Mouse (Mus musculus) G1E (cell line): ENCODE measurements at regions not wholly inside any gene's neighbourhood (a gene's known extent, or its start where the extent isn't known, plus 50 kb on each side); places are given as distances from the start of the nearest gene placed in this dataset.

ENCODE experiments used
- ATAC-seq: 2 replicates; pipeline ENCODE4 v1.8.0; 2016; ENCODE audit warnings: mild to moderate bottlenecking; ENCODE audit not compliant: insufficient number of reproducible peaks, poor library complexity, low FRiP score, severe bottlenecking; ENCODE audit errors: extremely low read depth
- DNase-seq: peaks from one replicate; pipeline ENCODE4 v3.0.0; 2012; ENCODE audit warnings: low spot score
- H3K27me3 ChIP-seq: 2 replicates; pipeline ENCODE4 v1.6.1; 2012; ENCODE audit warnings: mild to moderate bottlenecking, low read length, inconsistent platforms; ENCODE audit not compliant: insufficient read depth
- H3K36me3 ChIP-seq: replicated peaks from 2 replicates; pipeline ENCODE3; 2012; ENCODE audit warnings: mild to moderate bottlenecking, inconsistent platforms
- H3K4me1 ChIP-seq: 2 replicates; pipeline ENCODE4 v1.6.1; 2012; ENCODE audit warnings: low read depth, low read length, inconsistent platforms, mixed read lengths; ENCODE audit not compliant: insufficient read depth
- H3K4me3 ChIP-seq: 2 replicates; pipeline ENCODE4 v1.5.1; 2012; ENCODE audit warnings: low read depth, mild to moderate bottlenecking, inconsistent platforms, low read length, moderate library complexity, mixed read lengths
- H3K9me3 ChIP-seq: replicated peaks from 2 replicates; pipeline ENCODE4 v1.6.1; 2012; ENCODE audit warnings: inconsistent platforms
- CTCF ChIP-seq: IDR thresholded peaks from 2 replicates; pipeline ENCODE4 v1.5.1; 2012; ENCODE audit warnings: low read depth, low read length, inconsistent platforms, mixed read lengths
- GATA1 ChIP-seq: IDR thresholded peaks from 2 replicates; pipeline ENCODE4 v1.6.1; 2012; ENCODE audit warnings: borderline replicate concordance, low read length, inconsistent platforms, mixed read lengths
- GATA2 ChIP-seq: IDR thresholded peaks from 2 replicates; pipeline ENCODE4 v1.6.1; 2012; ENCODE audit warnings: low read depth, low read length, inconsistent platforms, borderline replicate concordance
- POLR2AphosphoS5 ChIP-seq: IDR thresholded peaks from 2 replicates; pipeline ENCODE4 v1.6.1; 2012; ENCODE audit warnings: low read depth, low read length, inconsistent platforms; ENCODE audit not compliant: insufficient replicate concordance
- TAL1 ChIP-seq: conservative IDR thresholded peaks from 2 replicates; pipeline ENCODE4 v1.6.1; 2012; ENCODE audit warnings: low read depth, low read length, inconsistent platforms, mixed read lengths

DNA sequence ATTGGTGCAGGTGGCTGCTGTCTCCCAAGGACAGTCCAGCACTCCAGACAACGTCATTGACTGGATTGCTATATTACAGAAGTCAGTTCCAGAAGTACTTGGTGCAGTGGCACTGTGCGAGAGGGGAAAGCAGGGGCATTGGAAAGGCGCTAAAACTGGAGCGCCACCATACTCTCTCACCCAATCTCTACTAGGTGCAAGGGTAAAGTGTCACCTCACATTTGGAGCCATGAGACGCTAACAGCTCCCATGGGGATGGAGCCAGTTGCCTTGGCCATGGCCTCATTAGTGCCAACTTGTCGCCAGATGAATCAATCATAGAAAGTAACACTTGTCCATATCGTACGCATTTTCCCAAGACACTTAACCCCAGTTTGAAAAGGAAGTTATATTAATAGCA lies 1617.2 kb upstream of the Gulo start:
- no peaks in the 10 kb centered on the region for H3K4me1 ChIP-seq
- TF ChIP-seq GATA2 (no peak), GATA1 (no peak), POLR2AphosphoS5 (no peak), TAL1 (no peak), CTCF (no peak)

DNA sequence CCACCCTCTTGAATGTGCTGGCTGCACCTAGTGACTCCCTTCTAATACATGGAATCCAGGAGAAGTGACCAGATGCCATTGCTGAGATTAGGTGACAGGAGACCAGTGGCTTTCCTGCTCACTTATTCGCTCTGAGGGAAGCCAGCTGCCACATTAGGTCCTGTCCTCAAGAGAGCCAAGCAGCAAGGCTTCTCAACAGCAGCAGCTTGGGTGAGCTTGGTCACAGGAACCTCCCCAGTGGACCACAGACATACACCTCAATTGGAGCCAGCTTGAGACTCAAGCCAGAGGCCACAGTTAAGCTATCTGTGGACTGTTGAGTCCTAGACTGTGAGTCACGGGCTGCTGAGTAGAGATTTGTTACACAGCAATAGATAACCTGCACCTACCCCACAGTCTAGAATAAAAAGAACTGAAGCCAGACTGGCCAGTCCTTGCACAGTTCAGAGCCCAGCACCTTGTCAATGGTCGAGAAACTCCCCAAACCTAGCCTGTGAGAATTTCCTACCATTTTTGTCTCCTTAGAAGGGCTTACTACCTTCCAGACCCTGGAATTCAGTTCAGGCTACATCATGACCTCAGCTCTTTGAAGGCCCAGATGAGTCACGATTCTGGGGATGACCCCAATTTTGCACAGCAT lies 1615.0 kb upstream of the Gulo start:
- no peaks in the 10 kb centered on the region for H3K36me3 ChIP-seq
- H3K4me1 ChIP-seq, result no peaks in the 10 kb centered on the region
- no peaks in the 10 kb centered on the region for H3K27me3 ChIP-seq
- no peak for DNase-seq
- TF ChIP-seq GATA1 (no peak), POLR2AphosphoS5 (no peak), CTCF (no peak), GATA2 (no peak), TAL1 (no peak)
- peaks cover 35% of the 10 kb centered on the region for H3K9me3 ChIP-seq
- no peak for ATAC-seq
- no peak overlapping the region for H3K4me3 ChIP-seq

More for the DNA sequence above, 1617.2 kb upstream of the Gulo start:
- DNase-seq (no peak), ATAC-seq (no peak)
- Histone ChIP-seq H3K4me3 (no peak overlapping the region), H3K9me3 (peaks cover 23% of the 10 kb centered on the region), H3K27me3 (no peaks in the 10 kb centered on the region), H3K36me3 (no peaks in the 10 kb centered on the region)

DNA sequence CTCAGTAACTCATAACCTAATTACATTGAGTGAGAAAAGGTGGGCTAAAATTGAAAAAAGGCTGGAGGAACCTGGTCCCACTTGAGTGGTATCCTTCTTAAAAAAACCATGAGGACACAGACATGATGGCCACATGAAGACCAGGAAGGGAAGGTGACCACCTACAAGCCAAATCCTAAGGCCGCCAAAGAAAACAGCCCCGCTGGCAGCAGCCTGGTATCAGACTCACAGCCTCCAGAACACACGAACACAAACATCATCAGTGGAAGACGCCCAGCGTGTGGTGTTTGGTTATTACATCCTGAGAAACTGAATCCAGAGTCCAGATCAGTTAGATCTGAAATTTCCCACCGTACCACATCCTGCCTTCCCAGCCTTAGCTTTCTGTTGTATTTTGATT lies 1613.9 kb upstream of the Gulo start:
- DNase-seq (no peak), ATAC-seq (no peak)
- H3K4me1 ChIP-seq, result no peaks in the 10 kb centered on the region
- peaks cover 35% of the 10 kb centered on the region for H3K9me3 ChIP-seq
- H3K27me3 ChIP-seq, result no peaks in the 10 kb centered on the region
- H3K4me3 ChIP-seq, result no peak overlapping the region
- TF ChIP-seq POLR2AphosphoS5 (no peak), GATA1 (no peak), CTCF (no peak), TAL1 (no peak), GATA2 (no peak)
- H3K36me3 ChIP-seq, result no peaks in the 10 kb centered on the region

DNA sequence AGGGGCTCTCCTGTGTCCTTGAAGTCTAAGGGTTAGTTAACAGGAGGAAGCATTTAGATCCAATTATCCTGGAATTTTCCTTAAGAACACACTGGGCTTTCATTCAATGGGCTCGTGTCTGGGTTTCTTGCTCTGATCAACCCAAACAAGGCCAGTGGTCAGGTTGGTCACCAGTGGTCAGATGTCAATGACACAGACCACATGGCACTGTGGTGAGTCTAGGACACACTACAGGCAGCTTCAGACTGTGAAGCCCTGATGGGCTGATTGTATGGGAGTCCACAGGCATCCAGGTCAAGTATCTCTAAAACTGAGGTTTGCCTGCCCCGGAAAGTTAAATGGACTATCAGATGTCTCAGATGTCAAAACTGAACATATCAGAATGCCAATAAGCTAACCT lies 1612.5 kb upstream of the Gulo start:
- Histone ChIP-seq H3K36me3 (no peaks in the 10 kb centered on the region), H3K4me3 (no peak overlapping the region), H3K9me3 (peaks cover 31% of the 10 kb centered on the region), H3K27me3 (no peaks in the 10 kb centered on the region), H3K4me1 (no peaks in the 10 kb centered on the region)
- ATAC-seq, result no peak
- no peak for DNase-seq
- TF ChIP-seq TAL1 (no peak), GATA2 (no peak), CTCF (no peak), GATA1 (no peak), POLR2AphosphoS5 (no peak)

DNA sequence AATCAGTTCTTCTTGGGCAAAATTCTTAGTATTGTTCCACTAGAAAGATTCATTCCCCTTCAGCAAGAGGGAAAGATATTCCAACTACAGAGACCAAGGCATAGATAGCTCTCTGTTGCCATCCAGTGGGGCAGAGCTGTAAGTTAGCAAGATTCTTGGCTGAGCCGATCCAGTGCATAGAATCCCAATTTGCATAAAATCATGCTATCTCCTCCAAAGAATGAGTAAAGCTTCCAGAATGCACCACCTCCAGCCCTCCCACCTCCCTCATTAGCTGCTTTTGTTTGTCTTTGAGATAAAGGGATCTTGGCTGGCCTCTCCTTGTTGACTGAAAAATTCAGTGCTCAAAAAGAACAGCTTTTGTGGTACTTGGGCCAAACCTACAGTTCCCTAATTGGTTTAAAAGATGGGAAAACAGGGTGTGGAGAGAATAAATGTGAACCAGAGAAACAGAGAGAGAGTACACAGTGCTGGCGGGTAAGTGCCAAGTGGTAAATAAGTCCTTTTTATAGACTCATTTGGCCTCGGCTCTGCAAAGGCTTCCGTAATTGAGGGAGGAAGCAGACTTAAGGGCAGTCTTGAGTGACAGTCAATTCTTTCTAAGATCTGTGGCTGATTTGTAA lies 1612.0 kb upstream of the Gulo start:
- no peaks in the 10 kb centered on the region for H3K27me3 ChIP-seq
- DNase-seq, result no peak
- ATAC-seq, result no peak

DNA sequence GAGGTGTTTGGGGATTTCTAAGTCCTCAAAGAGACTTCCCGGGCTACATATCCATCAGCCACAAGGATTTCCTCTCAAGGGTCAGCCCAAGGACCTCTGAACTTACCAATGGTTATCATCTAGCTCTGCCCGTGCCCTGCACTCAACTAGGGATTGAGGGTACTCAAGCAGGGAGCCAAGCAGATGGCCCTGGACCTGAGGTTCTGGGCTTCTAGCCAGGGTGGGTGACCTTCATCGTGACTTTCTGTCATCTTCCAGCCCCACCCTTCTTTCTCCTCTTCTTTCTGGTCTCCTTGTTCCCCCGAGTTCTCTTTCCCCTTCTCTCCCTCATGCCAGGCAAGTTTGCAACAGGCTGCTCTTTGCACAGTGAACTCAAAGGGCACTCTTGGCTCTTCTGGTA lies 1610.6 kb upstream of the Gulo start:
- Histone ChIP-seq H3K4me1 (no peaks in the 10 kb centered on the region), H3K27me3 (no peaks in the 10 kb centered on the region), H3K9me3 (peaks cover 36% of the 10 kb centered on the region), H3K4me3 (no peak overlapping the region), H3K36me3 (no peaks in the 10 kb centered on the region)
- DNase-seq (no peak), ATAC-seq (no peak)
- TF ChIP-seq GATA2 (no peak), GATA1 (no peak), CTCF (no peak), TAL1 (no peak), POLR2AphosphoS5 (no peak)

More for the DNA sequence above, 1612.0 kb upstream of the Gulo start:
- Histone ChIP-seq H3K4me1 (no peaks in the 10 kb centered on the region), H3K36me3 (no peaks in the 10 kb centered on the region), H3K9me3 (peaks cover 36% of the 10 kb centered on the region), H3K4me3 (no peak overlapping the region)
- TF ChIP-seq GATA1 (no peak), POLR2AphosphoS5 (no peak), CTCF (no peak)
